Mouse (Mus musculus) layer of hippocampus, postnatal 36 days (tissue): ENCODE measurements around the gene Gm45785. TPM values are rescaled to one million over a fixed set of nuclear protein-coding genes. Genes with fewer than 3 reads are reported as not detected.

ENCODE experiments used
- DNase-seq, 2 experiments: peaks; one replicate each; pipeline ENCODE4 v3.0.0; 2022
- total RNA-seq, 2 experiments: library from RNA; stranded (reverse); gene quantifications; 2 replicates each; pipeline ENCODE4 v1.2.3; 2021

Gene Gm45785
- total RNA-seq, 2 experiments from 2014 or later, result not detected

DNA sequence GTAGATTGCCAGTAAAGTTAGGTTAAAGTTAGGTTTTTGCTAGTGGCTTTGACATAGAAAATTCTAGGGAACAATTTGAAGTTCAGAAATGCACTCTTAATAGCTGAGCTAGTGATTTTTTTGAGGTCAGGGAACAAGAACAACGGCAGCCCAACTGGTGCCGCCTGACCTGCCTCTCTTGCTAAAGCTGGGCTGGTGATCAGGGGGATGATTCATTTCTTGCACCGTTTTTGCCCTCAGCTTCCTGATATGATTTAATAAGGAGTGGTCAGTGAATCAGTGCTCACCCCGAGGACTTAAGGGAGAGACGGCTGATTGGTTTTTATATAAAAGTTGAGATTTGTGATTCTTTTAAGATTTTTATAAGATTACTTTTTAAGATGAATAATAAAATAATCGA lies 24.7 kb downstream of the Gm45785 start:
- DNase-seq, result no peak

- peak; percentile 45 to 57 for DNase-seq
Observed at GRCm38 (mm10) chr7:140828171-140828881, 27.8 kb downstream of the Gm45785 start.

GRCm38 (mm10) chr7:140822731-140823130 lies 33.4 kb downstream of the Gm45785 start:
- DNase-seq, result no peak

DNA sequence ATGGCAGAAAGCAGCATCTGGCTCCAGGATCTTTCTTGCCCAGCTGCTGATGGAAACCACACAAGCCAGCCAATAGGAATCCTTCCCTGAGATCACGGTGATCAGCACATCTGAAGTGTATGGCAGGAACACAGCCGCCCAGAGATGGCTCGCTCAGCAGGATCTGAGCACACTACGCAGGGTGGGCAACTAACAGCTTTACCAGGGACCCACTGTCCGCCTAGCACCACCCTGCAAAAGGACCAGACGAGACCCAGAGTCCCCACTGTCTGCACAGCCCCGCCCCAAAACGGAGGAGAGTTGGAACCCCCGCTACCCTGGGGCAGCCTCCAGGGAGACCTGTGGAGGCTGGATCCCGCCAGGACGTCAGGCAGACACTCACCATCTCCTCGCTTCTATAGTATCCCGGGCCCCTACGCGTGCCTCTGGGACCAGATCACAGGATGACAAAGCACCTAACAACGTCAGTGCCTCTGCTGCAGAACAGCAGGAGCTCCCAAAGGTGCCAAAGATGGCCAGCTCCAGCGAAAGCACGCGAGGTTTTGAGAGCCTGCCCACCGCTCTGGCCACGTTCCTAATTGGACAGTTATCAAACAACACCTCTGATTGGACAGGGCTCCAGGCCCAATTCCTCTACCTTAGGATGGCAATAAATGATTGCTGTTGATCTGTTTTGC lies 34.3 kb downstream of the Gm45785 start, which contains the start of gene Zfp941:
Zfp941 (minus strand) TSS at position 526 of the 677 bp plus-strand sequence.
- DNase-seq, result peak in 1 of 2 experiments; percentile 36

DNA sequence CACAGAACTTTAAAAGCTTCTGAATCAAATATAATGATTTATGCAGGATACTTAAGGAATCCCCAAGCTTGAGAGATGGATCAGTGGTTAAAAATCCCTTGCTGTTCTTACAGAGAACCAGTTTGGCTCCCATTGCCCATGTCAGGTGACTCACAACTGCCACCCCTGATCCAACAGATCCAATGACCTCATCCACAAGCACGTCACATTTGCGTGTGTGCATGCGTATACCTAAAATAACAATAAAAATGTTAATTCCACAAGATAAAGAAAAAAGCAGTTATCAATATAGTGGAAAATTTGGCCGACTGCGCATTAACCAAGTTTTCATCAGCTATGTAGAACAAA lies 34.9 kb downstream of the Gm45785 start:
- no peak for DNase-seq

GRCm38 (mm10) chr7:140820173-140820572 lies 36.0 kb downstream of the Gm45785 start:
- DNase-seq, result no peak

DNA sequence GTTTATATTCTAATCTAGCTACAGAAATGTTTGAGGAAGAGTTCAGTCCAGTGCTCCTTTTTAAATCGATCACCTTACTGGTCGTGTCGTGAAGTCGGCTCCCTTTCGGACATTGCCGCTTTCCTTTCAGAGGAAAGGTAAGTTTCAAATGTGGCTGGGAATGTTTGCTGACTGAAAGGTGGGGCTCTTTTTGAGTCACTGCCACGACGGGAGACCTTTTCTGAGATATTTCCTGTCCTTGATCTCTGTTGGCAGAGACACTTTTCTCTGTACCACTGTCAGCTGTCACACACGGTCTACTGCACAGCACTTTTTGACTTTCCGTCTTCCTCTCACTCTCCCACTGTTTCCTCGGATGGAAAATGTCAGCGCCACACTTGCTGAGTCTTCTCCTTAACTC lies 43.3 kb downstream of the Gm45785 start:
- DNase-seq, result no peak

GRCm38 (mm10) chr7:140811714-140812113 lies 44.4 kb downstream of the Gm45785 start:
- DNase-seq, result peak in 1 of 2 experiments; percentile 35

DNA sequence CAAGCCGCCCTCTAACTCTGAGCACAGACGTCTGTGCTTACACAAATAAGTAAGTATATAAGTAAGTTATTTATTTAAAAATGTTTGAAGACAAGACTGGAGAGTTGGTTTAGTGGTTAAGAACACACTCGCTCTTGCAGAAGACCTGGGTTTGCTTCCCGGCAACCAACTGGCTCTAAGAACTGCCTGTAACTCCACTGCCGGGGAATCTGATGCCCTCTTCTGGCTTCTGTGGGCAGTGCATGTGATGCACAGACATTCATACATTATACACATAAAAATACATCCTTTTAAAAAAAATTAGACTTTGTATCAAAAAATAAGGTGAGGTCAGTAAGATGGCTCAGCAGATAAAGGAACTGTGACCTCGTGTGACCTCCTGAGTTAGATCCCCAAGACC lies 45.6 kb downstream of the Gm45785 start:
- no peak for DNase-seq

DNA sequence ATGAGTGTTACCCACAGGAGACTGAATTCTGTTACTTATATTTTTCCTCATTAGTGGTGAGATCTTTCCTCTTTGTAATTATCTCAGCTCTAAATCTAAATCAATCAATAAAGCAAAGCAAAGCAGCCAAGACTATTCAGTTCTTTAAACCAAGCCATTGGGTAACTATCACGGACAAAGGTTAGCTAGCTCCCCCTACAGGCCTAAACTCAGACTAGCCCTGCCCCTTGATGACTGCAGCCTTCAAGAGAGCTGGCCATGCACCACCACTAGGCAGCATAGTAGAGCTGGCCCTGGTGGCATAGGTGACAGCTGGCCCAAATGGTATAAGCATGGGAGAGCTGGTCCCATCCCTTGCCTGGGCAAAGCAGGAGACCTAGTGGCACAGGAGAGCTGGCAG lies 50.4 kb downstream of the Gm45785 start:
- DNase-seq, result peak; percentile 30 to 43

DNA sequence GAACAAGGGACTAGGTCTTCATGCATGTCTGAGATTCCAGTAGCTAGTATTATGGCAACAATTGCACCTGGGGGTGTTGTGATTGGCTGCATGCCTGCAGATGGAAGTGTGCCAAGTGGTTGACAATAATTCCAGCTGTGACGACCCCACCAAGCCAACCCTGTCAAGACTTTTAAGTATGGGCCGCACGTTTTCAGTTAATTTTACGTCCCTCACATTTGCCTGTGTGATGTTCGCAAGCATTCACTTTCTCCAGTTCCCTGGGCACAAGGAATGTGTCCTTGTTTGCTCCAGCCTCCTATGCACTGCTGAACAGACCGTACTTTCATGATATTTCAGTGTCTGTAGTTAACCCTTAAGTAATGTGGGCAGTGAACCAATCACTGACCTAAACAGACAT lies 53.5 kb downstream of the Gm45785 start:
- DNase-seq, result no peak

DNA sequence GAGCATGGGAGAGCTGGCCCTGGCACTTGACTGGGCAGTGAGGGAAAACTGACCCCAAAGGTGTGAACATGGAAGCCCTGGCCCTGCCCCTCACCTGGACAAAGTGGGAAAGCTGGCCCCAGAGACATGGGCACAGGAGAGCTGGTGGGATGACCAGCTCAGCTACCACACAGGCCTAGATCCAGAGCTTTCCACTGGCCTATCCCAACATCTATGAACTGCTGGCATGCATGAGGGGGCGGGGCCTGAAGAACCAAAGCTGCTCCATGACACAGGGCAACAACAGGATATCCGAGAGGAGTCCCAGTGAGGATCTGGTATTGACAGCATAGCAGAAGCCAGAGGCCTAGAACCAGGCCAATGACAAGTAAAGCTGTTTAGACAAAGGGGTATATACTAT lies 57.9 kb downstream of the Gm45785 start:
- DNase-seq, result no peak

DNA sequence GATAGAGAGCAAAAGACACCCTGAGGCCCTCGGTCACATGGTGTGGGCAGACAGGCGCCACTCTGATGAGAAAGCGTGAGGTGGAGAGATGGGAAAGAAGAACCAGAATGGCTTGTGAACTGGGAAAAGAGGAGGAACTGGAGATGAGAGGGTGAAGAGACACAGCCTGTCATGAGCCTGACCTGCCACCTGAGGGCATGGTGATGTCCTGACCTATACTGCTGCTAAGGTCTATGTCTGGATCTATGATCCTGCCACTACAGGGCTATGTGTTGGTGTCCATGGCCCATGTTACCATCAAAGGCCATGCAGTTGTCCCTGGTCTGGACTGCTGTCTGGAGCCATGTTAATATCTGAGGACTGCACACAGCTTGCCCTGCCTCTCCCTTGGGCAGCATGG lies 58.5 kb downstream of the Gm45785 start:
- no peak for DNase-seq

DNA sequence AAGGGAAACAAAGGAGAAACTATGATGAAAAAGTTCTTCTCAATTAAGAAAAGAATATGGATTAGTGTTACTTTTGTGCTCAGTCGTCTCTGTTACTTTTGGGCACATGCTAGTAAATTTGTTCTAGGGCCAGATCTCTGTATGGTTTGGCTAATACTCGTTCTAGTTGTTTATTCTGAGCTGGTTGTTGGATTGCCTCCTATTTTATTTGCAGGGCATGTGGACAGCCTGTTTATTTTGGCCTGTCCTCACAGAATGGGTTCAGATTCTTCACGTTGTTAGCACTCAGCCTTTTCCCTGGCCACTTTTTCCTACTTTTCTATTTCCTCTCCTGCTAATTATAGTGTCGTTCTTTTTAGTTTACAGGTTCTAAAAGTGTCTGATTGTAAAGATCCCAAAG lies 62.6 kb downstream of the Gm45785 start:
- DNase-seq, result no peak

DNA sequence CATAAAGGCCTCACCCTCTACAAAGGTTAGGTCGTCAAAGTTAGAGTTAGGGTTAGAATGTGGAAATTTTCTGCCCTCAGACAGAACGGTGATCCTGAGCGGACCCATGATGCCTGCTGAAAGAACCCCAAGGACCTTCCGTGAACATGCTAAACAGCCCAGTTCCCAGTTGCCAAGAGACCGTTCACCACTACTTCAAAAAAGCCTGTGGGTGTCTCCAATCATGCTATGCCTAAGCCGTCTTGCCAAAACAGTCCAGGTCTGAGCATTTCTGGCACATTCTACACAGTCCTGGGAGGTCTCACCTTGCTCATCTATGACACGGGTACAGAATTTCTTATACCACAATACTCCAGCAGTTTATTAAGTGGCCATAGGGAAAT lies 68.1 kb downstream of the Gm45785 start:
- no peak for DNase-seq

GRCm38 (mm10) chr7:140787406-140788052 lies 68.6 kb downstream of the Gm45785 start, which contains the start of gene Syce1:
TSS of gene Syce1 (minus strand) at chr7:140787852.
- DNase-seq, result no peak

DNA sequence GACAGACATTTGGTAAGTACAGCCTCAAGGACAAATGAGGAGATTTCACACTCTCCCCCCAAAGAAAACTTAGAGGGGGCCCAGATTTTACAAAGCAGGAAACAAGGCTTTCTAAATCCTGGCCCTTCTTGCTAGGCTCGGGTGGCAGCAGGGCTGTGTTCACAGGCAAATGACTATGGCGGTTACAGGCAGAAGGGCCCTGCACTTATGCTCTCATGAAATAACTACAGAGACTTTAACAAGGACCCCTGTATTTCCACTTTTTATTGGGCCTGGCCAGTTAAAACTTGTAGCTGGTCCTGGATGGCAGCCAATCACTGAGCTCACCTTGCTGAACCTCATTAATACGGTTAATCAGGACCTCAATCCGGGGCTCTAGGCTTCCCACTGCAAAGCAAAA lies 75.6 kb downstream of the Gm45785 start:
- no peak for DNase-seq

Other genes with a start within 250 kb of the Gm45785 start
- under 1 TPM in 1 of 2 experiments, not detected in 1; 0.37 TPM for gene Olfr61, start 227.4 kb downstream of the Gm45785 start, total RNA-seq
- gene Olfr53, start 209.9 kb downstream of the Gm45785 start, total RNA-seq, result not detected
- gene Olfr539, start 196.4 kb downstream of the Gm45785 start, total RNA-seq, result under 1 TPM; 0.17 to 0.43 TPM
- under 1 TPM; 0.10 TPM for gene Olfr45, start 174.4 kb downstream of the Gm45785 start, total RNA-seq
- not detected for gene Olfr541, start 159.1 kb downstream of the Gm45785 start, total RNA-seq
- gene Cyp2e1, start 92.6 kb downstream of the Gm45785 start, total RNA-seq, result not detected
- under 1 TPM in 1 of 2 experiments, not detected in 1; 0.40 TPM for gene Syce1, start 68.5 kb downstream of the Gm45785 start, total RNA-seq
- 10 to 100 TPM; 12.3 to 13.3 TPM for gene Zfp941, start 34.2 kb downstream of the Gm45785 start, total RNA-seq
- 1 to 10 TPM; 1.8 to 2.9 TPM for gene Urah, start 21.3 kb downstream of the Gm45785 start, total RNA-seq
- not detected for gene Scgb1c1, start 10.8 kb downstream of the Gm45785 start, total RNA-seq
- not detected for gene Odf3, start 8.5 kb downstream of the Gm45785 start, total RNA-seq
- gene Ric8a, start 626 bp upstream of the Gm45785 start, total RNA-seq, result 10 to 100 TPM; 76.8 to 83.7 TPM
- gene Bet1l, start 1.2 kb upstream of the Gm45785 start, total RNA-seq, result 10 to 100 TPM; 27.2 to 28.1 TPM
- gene Psmd13, start 25.6 kb upstream of the Gm45785 start, total RNA-seq, result 100 to 1,000 TPM; 113 to 119 TPM
- 10 to 100 TPM; 64.6 to 71.8 TPM for gene Sirt3, start 26.0 kb upstream of the Gm45785 start, total RNA-seq
- 1 to 10 TPM; 1.2 to 1.3 TPM for gene Cox8b, start 44.1 kb upstream of the Gm45785 start, total RNA-seq
- under 1 TPM; 0.30 to 0.35 TPM for gene Nlrp6, start 64.6 kb upstream of the Gm45785 start, total RNA-seq
- gene Pgghg, start 85.1 kb upstream of the Gm45785 start, total RNA-seq, result 1 to 10 TPM; 3.9 to 4.0 TPM
- gene Ifitm5, start 94.0 kb upstream of the Gm45785 start, total RNA-seq, result not detected
- not detected for gene Gm45717, start 99.6 kb upstream of the Gm45785 start, total RNA-seq
- gene Ifitm2, start 99.7 kb upstream of the Gm45785 start, total RNA-seq, result 10 to 100 TPM in 1 of 2 experiments, 1 to 10 TPM in 1; 8.4 to 14.1 TPM
- 1 to 10 TPM; 1.6 to 3.8 TPM for gene Ifitm1, start 110.9 kb upstream of the Gm45785 start, total RNA-seq
- gene Ifitm3, start 154.4 kb upstream of the Gm45785 start, total RNA-seq, result 10 to 100 TPM; 11.1 to 11.4 TPM
- under 1 TPM in 1 of 2 experiments, not detected in 1; 0.63 TPM for gene Ifitm6, start 161.6 kb upstream of the Gm45785 start, total RNA-seq
- not detected for gene Gm17387, start 172.8 kb upstream of the Gm45785 start, total RNA-seq
- 10 to 100 TPM; 92.2 to 92.3 TPM for gene B4galnt4, start 204.8 kb upstream of the Gm45785 start, total RNA-seq
- not detected for gene Pkp3, start 221.9 kb upstream of the Gm45785 start, total RNA-seq
- gene Sigirr, start 244.2 kb upstream of the Gm45785 start, total RNA-seq, result 1 to 10 TPM; 1.7 to 2.4 TPM